Mouse (Mus musculus): Measurements from ENCODE around the gene Slc16a11. TPM values are rescaled to one million over a fixed set of nuclear protein-coding genes. Genes with fewer than 3 reads are reported as not detected.
A peak's percentile ranks its signal among the peaks of the same experiment; 100 is the strongest.

Gene Slc16a11
- polyA plus RNA-seq, 1 experiment from 2014 or later: 3.6 TPM

DNA sequence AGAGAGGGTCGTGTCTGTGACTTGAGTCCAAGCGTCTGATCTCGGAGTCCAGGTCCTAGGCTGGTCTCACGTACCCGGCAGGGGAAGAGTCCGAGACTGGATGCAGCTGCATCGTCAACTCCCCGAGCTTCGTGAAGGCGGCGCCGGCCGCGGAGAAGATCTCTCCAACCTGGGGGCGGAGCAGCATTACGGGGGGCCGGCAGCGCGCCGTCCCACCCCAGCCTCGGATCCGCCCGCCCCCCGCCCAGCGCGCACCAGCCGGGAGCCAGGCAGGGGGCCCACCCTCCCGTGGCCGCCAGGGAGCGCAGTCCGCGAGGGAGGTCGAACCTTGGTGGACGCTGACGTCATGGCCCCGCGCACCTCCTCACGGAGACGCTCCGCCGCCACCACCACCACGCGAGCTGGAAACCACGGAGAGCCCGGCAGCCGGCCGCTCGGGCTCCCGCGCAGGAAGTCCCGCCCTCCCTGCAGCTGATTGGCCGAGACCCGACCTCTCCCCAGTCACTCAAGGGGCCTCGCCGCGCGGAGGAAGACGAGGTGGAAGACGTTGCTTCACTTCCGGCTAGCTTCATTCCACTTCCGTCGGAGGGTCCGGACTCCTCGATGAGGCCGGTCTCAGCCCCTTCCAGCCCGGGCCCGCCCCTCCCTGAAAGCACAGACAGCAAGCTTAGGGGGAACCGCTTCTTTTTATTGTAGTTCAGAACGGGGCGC is 25.1 kb downstream of the Slc16a11 start, which contains the start of gene 0610010K14Rik:
0610010K14Rik (minus strand) TSS at position 458 of the 711 bp plus-strand sequence.
- Histone ChIP-seq H3K4me2 (replicated peaks; ENCODE audit: low read depth) (peak within 1 kb of the TSS; percentile 70), H3K27me3 (replicated peaks; ENCODE audit: control insufficient read depth, insufficient read depth, low read length) (no peaks in the 10 kb centered on the region), H3K4me3 (ENCODE audit: low read depth, low read length) (peak within 1 kb of the TSS; percentile 91), H3K9me3 (ENCODE audit: control insufficient read depth) (no peaks in the 10 kb centered on the region), H3K36me3 (ENCODE audit: control insufficient read depth, insufficient read depth) (peaks cover 11% of the 10 kb centered on the region; the same call in 1 of the 2 replicates), H3K27ac (ENCODE audit: low read depth, low read length) (peak within 1 kb of the TSS; percentile 85), H3K9ac (ENCODE audit: low read depth, low read length) (peak within 1 kb of the TSS; percentile 81), H3K4me1 (replicated peaks; ENCODE audit: control insufficient read depth, insufficient read depth, low read length) (peaks cover 5% of the 10 kb centered on the region; the same call in 1 of the 2 replicates)
- WGBS: under 1% methylated on average over 69 of the region's 70 CpGs
- ATAC-seq: peak; percentile 93
- peak; percentile 85 for TF ChIP-seq CTCF (IDR thresholded peaks at IDR 0.05; ENCODE audit: low read depth)

DNA sequence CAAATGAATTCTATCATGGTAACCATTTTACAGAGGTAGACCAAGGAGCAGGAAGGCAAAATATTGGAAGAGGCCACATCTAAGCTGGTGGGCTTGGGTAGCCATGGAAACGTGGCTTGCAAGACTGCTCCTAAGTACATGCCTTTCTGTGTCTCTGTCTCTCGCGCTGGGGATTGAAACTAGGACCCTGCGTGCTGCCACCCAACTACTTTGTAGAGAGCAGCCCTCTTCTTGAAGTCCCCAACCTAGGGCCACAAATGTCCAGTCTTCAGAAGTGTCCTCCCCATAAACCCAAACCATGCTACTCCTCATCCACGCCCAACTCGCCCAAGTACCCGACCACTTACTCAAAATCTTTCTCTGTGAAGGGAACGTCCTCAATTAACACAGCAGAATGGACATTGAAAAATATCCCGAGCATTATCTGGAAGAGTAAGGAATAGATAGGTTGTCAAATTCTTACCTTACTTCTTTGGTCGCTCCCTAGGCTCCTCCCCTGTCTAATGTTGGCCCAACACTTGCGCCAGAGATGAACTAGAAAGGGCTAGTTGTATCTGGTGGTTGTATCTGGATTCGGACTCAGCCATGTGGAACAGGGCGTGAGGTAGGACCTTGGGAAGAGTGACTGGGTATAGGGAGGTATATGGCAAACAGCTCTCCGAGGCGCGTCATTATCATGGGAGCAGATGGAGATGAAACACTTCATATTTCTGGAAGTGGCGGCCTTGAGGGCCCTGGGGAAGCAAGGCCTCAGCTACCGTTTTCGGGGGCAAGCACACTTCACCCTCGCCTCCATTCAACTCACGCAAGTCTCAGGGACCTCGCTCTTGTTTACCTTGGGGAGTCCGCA is 26.3 kb downstream of the Slc16a11 start:
- 9% methylated on average over 23 of the region's 23 CpGs for WGBS
- Histone ChIP-seq H3K4me1 (replicated peaks; ENCODE audit: control insufficient read depth, insufficient read depth, low read length) (peaks cover 5% of the 10 kb centered on the region; the same call in 1 of the 2 replicates), H3K36me3 (ENCODE audit: control insufficient read depth, insufficient read depth) (peaks cover 11% of the 10 kb centered on the region; the same call in 1 of the 2 replicates), H3K27ac (ENCODE audit: low read depth, low read length) (peak overlapping the region; percentile 85), H3K9me3 (ENCODE audit: control insufficient read depth) (no peaks in the 10 kb centered on the region), H3K4me2 (replicated peaks; ENCODE audit: low read depth) (peak overlapping the region; percentile 70), H3K9ac (ENCODE audit: low read depth, low read length) (peak overlapping the region; percentile 81), H3K4me3 (ENCODE audit: low read depth, low read length) (peak overlapping the region; percentile 91), H3K27me3 (replicated peaks; ENCODE audit: control insufficient read depth, insufficient read depth, low read length) (no peaks in the 10 kb centered on the region)
- no peak for ATAC-seq
- TF ChIP-seq CTCF (IDR thresholded peaks at IDR 0.05; ENCODE audit: low read depth): no peak

DNA sequence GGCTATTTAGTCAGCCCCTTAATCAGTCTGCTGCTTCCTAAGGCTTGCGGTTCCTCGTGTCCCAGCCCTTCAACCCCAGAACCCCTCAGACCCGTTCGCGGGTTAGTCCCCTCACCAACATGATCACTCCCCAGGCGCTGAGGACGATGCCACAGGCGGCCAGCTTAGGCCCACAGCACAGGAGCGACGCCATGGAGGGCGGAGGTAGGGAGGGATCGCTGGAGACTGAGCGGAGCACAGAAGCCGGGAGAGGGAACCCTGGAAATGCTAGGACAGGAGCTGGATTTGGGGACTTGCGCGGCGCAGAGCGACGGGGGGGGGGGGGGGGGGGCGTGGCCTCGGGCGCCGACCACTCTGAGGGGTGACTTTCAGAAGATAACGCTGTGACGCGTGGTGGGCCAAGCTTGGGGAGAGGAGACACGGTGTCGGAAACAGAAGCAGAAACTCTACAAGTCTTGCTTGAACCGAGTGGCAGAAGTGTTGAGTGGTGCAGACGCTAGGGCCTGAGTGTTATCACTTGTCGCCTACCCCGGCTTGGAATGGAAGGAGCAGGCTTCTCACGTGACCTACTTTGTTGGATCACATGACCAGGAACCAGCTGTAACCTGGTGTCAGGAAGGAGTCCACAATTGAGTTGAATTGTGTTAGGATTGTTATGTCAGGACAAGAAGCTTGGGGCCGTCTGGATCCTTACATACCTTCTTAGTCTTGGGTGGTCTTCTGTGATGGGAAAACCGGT is 27.2 kb downstream of the Slc16a11 start, which contains the start of the genes Gm21988 and Rnasek:
Gm21988 (minus strand) TSS at position 290 of the 739 bp plus-strand sequence.
Rnasek (minus strand) TSS at position 302 of the 739 bp plus-strand sequence.
- TF ChIP-seq CTCF (IDR thresholded peaks at IDR 0.05; ENCODE audit: low read depth): no peak
- Histone ChIP-seq H3K4me3 (ENCODE audit: low read depth, low read length) (peak within 1 kb of the TSS; percentile 91), H3K36me3 (ENCODE audit: control insufficient read depth, insufficient read depth) (peaks cover 11% of the 10 kb centered on the region; the same call in 1 of the 2 replicates), H3K9ac (ENCODE audit: low read depth, low read length) (peak within 1 kb of the TSS; percentile 81), H3K27me3 (replicated peaks; ENCODE audit: control insufficient read depth, insufficient read depth, low read length) (no peaks in the 10 kb centered on the region), H3K4me2 (replicated peaks; ENCODE audit: low read depth) (peak within 1 kb of the TSS; percentile 70), H3K27ac (ENCODE audit: low read depth, low read length) (peak within 1 kb of the TSS; percentile 85), H3K9me3 (ENCODE audit: control insufficient read depth) (no peaks in the 10 kb centered on the region), H3K4me1 (replicated peaks; ENCODE audit: control insufficient read depth, insufficient read depth, low read length) (peaks cover 5% of the 10 kb centered on the region; the same call in 1 of the 2 replicates)
- WGBS: under 1% methylated on average over 29 of the region's 35 CpGs
- ATAC-seq: peak; percentile 50

DNA sequence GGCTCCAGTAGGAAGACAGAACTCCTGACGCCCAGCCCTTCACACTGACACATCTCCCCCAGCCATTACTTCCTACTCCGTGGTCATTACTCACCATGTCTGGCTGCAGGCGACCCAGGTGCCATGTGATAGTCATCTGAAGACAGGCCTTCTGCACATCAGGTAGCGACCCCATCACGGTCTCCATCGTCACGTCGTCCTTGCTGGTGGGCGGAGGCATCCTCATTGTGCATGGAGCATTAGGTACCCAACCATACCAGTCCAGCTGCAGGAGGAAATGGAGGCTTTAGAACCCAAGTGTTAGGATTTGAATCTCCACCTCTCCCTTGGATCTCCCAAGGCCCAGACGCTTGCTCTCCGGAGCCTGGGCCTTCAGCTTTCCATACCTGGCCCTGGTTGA is 30.0 kb downstream of the Slc16a11 start:
- Histone ChIP-seq H3K27me3 (replicated peaks; ENCODE audit: control insufficient read depth, insufficient read depth, low read length) (0 out of 2 replicates have a peak, but pooled peaks cover 6% of the 10 kb centered on the region), H3K27ac (ENCODE audit: low read depth, low read length) (no peak overlapping the region), H3K4me1 (replicated peaks; ENCODE audit: control insufficient read depth, insufficient read depth, low read length) (peaks cover 5% of the 10 kb centered on the region; the same call in 1 of the 2 replicates), H3K9ac (ENCODE audit: low read depth, low read length) (no peak overlapping the region), H3K36me3 (ENCODE audit: control insufficient read depth, insufficient read depth) (no peaks in the 10 kb centered on the region), H3K4me2 (replicated peaks; ENCODE audit: low read depth) (no peak overlapping the region), H3K9me3 (ENCODE audit: control insufficient read depth) (no peaks in the 10 kb centered on the region), H3K4me3 (ENCODE audit: low read depth, low read length) (no peak overlapping the region)
- no peak for ATAC-seq
- no peak for TF ChIP-seq CTCF (IDR thresholded peaks at IDR 0.05; ENCODE audit: low read depth)
- WGBS: 70% methylated on average over 11 of the region's 11 CpGs

DNA sequence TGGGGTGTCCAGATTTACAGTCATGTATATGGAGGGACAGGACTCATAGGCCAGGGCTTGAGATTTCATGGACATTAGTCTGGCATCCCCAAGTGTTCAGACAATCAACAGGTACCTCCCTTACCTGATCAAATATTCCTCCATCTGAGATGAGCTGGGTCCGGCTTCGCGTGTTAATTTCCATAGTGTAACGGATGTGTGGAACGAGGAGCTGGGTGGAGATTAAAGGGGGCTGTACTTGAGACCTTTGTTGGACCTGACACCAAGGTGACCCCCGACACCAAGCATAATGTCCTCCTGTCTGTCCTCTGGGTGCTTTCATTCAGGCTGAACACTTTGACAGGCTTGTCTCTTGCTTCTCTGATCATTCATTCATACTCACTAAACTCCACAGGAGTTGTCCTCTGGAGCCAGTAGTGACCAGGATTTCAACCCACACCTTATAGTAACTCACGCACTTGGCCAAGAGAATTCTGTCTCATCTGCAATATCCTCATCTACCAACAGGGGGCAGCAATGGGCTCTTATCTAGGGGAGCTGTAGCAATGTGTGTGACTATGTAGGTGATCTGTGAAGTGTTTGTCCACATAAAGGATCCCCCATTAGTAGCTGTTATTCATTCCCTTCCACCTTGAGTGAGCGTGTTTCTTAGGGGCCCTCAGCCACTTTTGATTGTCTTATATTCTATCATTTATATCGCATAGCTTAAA is 34.7 kb downstream of the Slc16a11 start:
- 46% methylated on average over 9 of the region's 9 CpGs for WGBS

More for the DNA sequence above, 34.7 kb downstream of the Slc16a11 start:
- Histone ChIP-seq H3K4me2 (replicated peaks; ENCODE audit: low read depth) (no peak overlapping the region), H3K9me3 (ENCODE audit: control insufficient read depth) (no peaks in the 10 kb centered on the region), H3K9ac (ENCODE audit: low read depth, low read length) (no peak overlapping the region), H3K27me3 (replicated peaks; ENCODE audit: control insufficient read depth, insufficient read depth, low read length) (peaks cover 6% of the 10 kb centered on the region; the same call in 1 of the 2 replicates), H3K36me3 (ENCODE audit: control insufficient read depth, insufficient read depth) (no peaks in the 10 kb centered on the region), H3K4me1 (replicated peaks; ENCODE audit: control insufficient read depth, insufficient read depth, low read length) (no peaks in the 10 kb centered on the region), H3K27ac (ENCODE audit: low read depth, low read length) (no peak overlapping the region), H3K4me3 (ENCODE audit: low read depth, low read length) (no peak overlapping the region)
- peak; percentile 90 for TF ChIP-seq CTCF (IDR thresholded peaks at IDR 0.05; ENCODE audit: low read depth)
- ATAC-seq: no peak
